Mouse (Mus musculus) layer of hippocampus, postnatal 36 days (tissue): ENCODE measurements at regions not wholly inside any gene's neighbourhood (a gene's known extent, or its start where the extent isn't known, plus 50 kb on each side); places are given as distances from the start of the nearest gene placed in this dataset.

ENCODE experiments used
- DNase-seq, 2 experiments: peaks; one replicate each; pipeline ENCODE4 v3.0.0; 2022

DNA sequence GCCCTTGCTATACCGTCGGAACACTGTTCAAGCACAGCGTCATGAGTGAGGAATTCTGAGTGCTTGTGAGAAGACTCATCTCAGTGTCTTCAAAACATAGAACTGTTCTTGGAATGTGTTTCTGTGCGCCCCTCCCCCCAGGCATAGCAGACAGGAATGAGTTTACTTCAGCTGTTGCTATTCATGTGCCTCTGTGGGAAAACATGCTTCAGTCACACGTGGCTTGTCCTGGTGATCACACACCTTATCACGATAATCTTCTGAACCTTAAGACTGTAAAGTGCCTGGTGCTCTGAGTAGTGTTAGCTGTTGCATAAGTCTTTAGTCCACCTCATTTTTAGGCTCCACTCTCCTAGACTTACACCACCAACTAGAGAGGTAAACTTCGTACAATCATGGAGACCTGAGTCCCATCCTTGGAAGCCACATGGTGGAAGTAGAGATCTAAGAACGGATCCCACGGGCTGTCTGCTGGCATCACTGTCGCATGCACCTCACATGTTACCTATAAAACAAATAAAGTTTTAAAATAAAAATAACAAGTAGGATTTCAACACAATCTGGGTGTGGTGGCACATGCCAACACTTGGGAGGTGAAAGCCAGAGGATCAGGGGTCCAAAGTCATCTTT, 1143.8 kb downstream of the 4930447A16Rik start:
- no peak for DNase-seq

GRCm38 (mm10) chr15:38570144-38570543, 1144.8 kb downstream of the 4930447A16Rik start:
- DNase-seq, result no peak

DNA sequence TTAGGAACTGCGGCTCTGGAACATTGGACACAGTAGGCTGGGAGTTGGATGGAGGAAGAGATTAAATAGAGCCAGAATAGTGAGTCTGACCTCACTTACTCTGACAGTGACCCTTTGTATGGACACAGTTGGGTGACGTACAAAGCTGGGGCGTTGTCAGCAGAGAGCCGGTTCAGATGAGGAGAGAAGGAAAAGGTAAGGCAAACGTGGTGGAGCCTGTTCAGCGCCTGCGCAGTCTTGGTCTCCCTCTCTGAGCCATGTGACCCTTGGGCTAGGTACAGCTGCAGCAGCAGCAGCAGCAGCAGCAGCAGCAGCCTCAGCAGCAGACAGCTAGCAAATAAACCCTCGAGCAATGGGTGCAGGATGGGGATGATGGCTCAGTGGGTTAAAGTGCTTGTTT, 1145.4 kb downstream of the 4930447A16Rik start:
- no peak for DNase-seq

DNA sequence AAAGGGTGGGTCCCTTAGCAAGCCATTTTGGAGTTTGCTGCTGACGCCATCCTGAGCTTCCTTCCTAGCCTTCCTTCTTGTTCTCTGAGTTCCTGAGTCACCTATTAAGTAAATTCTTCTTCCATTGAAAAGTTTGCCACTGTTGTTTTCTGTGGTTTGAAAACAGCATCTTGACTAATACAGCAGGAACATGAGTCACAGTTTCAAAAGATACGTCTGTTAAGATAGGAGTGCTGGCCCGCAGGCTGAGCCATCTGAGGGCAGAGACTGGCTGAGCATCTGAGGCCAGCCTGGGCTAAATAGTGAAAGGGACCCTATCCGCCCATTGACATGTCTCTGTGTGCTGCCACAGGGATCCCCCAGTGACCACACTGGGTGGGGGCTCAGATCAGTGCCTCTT, 1147.3 kb downstream of the 4930447A16Rik start:
- DNase-seq, result no peak

DNA sequence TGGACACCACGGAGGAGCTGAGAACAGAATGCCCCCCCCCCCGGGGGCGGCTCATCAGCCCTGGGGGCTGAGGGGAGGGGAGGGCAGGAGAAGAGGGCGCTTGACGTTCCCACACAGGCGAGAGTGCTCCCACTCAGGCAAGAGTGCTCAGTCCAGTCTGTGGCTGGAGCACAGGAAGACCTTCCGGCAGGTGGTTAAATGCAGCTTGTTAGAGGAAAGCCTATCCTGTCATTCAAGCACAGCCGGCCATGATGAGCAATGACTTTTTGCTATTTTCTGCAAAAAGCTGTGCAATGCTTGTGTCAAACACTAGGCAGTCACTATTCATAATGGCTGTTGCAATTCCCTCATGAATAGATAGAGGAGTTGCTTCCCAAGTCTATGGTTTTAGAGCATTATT, 1149.1 kb downstream of the 4930447A16Rik start:
- DNase-seq, result no peak

- DNase-seq, result no peak
Observed at GRCm38 (mm10) chr15:38575254-38575653, 1149.9 kb downstream of the 4930447A16Rik start.

DNA sequence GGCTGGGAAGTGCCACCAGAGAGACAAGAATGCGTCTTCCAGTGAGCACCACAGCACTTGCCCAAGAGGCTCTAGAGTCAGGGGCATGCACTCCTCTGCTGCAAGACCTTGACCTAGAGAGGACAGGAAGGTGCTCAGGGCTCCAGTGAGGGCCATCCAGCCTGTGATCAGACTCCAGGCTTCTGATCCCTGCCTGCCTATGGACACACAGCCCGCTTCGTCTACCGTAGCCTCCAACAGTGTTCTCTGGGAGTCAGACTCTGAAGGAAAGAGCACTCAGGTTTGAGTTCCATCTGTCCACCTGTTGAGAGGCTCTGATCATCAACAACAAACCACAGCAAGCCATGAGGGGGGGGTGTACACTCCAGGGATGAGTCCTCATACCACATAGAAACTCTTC, 1152.3 kb downstream of the 4930447A16Rik start:
- DNase-seq, result no peak

- no peak for DNase-seq
Observed at GRCm38 (mm10) chr15:38579481-38579880, 1154.1 kb downstream of the 4930447A16Rik start.

GRCm38 (mm10) chr15:38583500-38583899, 1158.1 kb downstream of the 4930447A16Rik start:
- DNase-seq, result no peak

DNA sequence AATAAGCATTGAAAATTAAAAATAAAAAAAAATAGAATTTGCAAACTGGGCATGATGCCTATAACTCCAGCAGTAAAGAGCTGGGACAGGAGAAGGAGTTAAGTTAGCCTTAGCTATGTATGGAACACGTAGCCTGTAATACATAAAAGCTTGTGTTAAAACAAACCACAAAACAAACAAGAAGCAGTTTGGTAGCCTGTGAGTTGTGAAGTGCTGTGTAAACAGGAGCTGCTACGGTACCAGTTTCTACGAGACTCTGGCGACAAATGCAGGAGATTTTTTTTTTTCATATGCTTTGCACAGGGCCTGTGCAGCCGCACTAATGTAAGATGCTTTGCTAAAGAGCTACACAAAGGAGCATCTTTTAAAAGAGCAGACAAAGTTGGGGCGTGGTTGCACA, 1159.1 kb downstream of the 4930447A16Rik start:
- no peak for DNase-seq

DNA sequence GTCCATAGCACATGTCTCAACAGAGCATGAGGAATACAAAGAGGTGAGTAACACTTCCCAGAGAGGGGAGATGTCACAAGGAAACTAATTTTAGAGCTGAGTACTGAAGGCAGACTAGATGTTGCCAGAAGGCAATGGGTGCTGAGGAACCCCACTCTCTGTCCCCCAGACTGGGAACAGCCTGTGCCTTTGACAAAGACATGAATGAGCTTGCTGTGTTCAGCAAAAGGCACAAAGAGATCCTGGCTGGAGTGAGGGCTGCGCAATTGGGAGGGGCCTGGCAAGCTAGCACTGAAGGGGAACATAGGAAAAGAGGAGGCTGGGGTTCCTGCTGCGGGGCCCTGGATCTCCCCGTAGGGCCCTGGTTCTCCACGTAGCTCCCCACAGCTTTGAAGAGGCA, 1160.3 kb downstream of the 4930447A16Rik start:
- peak; percentile 69 to 76 for DNase-seq

DNA sequence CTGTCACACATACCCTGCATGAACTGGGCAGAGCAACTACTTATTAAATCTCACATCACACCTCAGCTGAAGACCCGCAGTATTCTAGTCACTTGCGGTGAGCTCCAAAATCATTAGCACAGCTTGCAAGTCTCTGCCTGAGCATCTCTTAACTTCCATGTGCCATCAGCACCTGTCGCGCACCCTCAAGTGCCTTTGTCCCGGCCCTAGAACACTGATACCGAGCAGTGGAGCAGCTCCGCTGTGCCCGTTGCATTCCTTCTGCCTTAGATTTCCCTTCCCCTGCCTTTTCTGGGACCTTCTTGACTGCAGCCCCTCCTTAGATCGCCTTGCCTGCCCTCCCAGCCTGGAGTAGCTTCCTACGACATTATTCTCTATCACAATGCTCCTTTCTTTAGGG, 1161.2 kb downstream of the 4930447A16Rik start:
- no peak for DNase-seq

DNA sequence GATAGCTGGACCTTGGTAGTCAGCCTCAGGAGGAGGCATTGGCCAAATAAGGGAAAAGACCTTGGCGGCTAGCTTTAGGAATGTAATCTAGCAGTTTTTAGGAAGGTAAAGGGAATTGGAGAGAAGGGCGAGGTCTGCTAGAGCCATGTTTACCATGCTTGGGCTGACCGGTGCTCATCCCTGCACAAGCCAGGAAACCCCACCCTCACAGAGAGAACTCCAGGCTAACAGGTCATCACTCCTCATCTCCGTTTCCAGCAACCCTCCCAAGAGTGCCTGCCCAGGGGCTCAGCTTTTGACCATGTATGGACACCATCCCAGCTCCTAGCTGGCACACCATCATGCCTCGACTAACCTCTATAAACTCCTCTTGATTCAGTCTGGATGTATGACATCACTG, 1162.9 kb downstream of the 4930447A16Rik start:
- DNase-seq, result no peak

GRCm38 (mm10) chr15:38589010-38589409, 1163.7 kb downstream of the 4930447A16Rik start:
- DNase-seq, result no peak

GRCm38 (mm10) chr15:38589675-38590074, 1164.3 kb downstream of the 4930447A16Rik start:
- no peak for DNase-seq

DNA sequence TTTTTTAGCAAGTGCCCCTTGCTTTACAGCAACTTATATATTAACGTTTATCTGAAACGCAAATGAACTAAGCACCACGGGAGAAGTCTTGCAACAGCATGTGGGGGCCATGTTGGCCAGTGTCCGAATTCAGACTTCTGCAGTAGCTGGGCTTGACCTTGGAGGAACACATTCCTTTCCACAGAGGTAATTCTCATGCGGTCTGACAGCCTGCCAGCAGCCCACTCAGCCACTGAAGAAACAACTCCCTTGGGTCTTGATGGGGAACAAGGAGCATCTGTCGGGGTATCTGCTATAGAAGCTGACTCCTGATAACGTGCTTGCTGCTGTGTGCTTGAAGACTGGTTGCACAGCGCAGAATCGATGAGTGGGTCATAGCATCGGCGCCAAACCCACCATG, 1168.7 kb downstream of the 4930447A16Rik start:
- no peak for DNase-seq

DNA sequence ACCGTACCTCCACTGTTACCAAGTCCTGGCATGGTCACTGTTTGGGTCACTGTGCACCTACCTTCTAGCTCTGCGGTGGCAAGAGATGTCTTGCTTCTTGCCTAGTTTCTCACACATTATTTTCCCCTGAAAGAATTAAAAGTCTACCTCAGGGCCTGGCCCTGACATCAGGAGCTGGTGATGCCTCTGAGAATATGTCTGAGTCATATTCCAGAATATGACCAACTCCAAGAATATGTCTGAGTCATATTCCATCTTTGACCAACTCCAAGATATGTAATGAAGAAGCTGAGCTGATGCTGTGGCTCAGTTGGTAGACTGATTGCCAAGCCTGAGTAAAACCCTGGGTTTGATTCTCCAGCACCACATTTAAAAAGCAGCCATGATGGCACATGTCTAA, 1169.4 kb downstream of the 4930447A16Rik start:
- no peak for DNase-seq

- no peak for DNase-seq
Observed at GRCm38 (mm10) chr15:38595820-38596219, 1170.5 kb downstream of the 4930447A16Rik start.

DNA sequence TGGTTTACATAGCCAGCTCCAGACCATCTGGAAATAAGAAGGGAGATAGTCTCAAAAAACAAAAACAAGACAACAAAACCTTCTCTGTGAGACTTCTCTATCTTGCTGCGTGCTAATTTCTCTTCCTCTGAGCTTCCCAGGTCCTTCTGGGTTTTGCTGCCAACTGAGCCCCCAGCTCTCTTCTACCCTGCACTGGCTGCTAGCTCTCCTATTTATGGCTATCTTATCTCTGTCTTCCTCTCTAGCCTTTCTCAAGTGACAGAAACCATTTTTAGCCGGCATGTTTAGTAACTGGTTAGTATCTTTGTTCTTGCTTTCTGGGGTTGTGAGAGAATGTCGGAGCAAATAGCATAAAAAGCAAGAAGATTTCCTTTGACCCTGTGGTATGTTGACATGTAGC, 1172.1 kb downstream of the 4930447A16Rik start:
- DNase-seq, result no peak

GRCm38 (mm10) chr15:38601436-38601835, 1176.1 kb downstream of the 4930447A16Rik start:
- no peak for DNase-seq

DNA sequence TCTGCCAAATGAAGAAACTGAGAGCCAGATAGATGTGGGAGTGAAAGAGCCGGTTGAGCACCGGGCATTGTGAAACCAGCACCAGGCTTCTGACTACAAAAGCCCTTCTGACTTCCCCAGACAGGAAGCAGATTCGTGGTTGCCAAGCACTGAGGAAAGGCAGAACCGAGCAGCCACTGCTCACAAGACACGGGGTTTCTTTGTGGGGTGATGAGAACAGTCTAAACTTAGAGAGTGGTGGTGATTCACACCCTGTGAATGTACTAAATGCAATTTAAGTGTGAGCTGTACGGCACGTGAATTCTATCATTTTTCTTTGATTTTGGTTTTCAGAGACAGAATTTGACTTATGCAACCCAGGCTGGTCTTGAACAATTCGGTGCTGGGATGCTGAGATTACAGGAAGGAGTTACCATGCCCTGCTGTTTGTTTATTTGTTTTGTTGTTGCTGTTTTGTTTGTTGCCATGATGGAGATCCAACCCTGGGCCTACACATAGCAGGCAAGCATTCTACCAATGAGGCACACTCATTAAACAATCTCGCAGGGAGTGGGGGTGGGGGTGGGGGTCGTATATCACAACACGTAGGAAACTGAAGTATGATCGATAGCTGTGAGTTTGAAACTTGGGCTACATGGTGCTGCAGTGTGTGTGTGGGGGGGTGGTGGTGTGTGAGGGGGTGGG, 1177.0 kb downstream of the 4930447A16Rik start:
- peak; percentile 41 to 44 for DNase-seq

DNA sequence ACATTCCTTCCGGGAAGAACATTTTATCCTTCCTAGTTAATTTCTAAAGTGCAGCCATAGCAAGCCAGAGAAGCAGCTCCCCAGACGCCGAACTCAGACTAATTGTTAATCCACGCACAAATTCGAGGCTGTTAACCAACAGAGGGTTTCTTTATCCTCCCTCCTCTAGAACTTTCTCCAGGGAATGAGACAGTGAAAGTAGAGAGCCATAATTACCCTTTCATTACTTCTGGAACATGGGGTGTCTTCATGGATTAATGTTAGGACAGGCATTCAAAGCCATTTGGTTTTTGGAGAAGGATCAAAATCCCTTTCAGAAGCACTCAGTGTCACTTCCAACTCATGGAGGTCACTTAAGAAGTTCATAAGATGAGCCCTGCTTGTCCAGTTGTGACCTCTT, 1178.6 kb downstream of the 4930447A16Rik start:
- no peak for DNase-seq

DNA sequence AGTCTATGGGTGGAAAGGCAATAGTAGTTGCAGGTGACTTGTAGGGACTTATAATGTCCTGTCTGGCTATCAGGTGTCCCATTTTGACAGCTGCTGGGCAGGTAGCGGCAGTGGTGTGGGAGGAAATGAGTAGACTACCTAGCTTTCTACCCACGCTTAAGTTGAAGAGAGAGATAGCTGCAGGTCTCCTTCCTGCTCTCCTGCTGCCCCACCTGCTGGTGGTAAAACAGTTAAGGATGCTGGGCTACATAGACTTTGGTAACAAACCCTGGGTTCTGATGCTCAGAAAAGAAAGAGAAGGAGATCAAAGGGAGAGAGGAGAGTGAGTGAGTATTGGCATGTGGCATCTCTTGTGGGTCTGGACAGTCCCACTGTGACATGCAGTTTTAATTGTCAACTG, 1182.0 kb downstream of the 4930447A16Rik start:
- DNase-seq, result no peak

DNA sequence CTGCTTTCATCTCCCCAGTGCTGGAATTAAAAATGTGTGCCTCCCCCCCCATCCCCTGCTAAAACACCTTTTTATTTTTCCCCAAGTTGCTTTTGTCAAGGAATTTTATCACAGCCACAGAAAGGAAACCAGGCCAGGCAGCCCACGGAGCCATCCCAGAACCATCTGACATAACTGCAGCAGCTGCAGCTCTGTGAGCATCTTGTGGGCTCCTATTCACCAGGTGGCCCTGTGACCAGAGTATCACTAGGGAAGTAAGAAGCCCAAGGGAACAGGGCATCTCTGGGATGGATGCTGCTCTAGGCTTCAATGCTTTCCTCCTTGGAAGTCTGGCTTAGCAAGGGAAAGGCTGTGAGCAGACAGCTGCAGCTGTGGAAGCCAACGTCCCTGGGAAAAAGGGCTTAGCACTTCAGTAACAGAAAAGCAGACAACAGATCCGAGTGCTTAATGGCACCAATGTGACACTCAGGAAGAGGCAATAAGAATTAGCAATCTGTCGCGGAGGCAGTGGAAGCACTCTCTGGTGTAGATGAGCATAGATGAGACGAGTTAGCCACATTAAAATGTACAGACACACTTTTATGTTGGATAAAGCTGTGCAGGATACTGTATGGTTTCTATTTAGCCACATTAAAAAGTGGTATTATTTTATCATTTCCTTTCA, 1183.0 kb downstream of the 4930447A16Rik start:
- DNase-seq, result no peak
